Mouse (Mus musculus) telencephalon, adult 2 months (tissue): ENCODE measurements around the gene Dus2.
"Not testable (repeated sequence)": the region's sequence is repeated elsewhere in the genome, so short reads cannot be mapped to it uniquely, and the experiment has no call there.

Experiments used
- DNase-seq: peaks from one replicate; pipeline ENCODE4 v3.0.0-alpha.2; 2011; ENCODE audit warnings: low read depth, low spot score

Gene Dus2

GRCm38 (mm10) chr8:105988546-105988945 lies 2.6 kb upstream of the Dus2 start:
- DNase-seq, result no peak

GRCm38 (mm10) chr8:105991546-105991945 lies 409 bp downstream of the Dus2 start:
- no peak for DNase-seq

GRCm38 (mm10) chr8:105992499-105992898 lies 1.4 kb downstream of the Dus2 start:
- DNase-seq, result no peak

GRCm38 (mm10) chr8:105993226-105993625 lies 2.1 kb downstream of the Dus2 start:
- no peak for DNase-seq

GRCm38 (mm10) chr8:105996359-105996758 lies 5.2 kb downstream of the Dus2 start:
- DNase-seq, result no peak

GRCm38 (mm10) chr8:105998971-105999370 lies 7.8 kb downstream of the Dus2 start:
- DNase-seq, result no peak

- DNase-seq, result no peak
Measured at GRCm38 (mm10) chr8:106001908-106002307, 10.8 kb downstream of the Dus2 start.

- no peak for DNase-seq
Measured at GRCm38 (mm10) chr8:106004538-106005207, 13.5 kb downstream of the Dus2 start.

GRCm38 (mm10) chr8:106005875-106006274 lies 14.7 kb downstream of the Dus2 start, which contains the start of gene Dpep2nb:
Gene Dpep2nb, minus strand, starts transcription at chr8:106005975.
- DNase-seq, result no peak

- DNase-seq, result no peak
Measured at GRCm38 (mm10) chr8:106006413-106006812, 15.3 kb downstream of the Dus2 start.

GRCm38 (mm10) chr8:106007135-106007534 lies 16.0 kb downstream of the Dus2 start:
- DNase-seq, result no peak

GRCm38 (mm10) chr8:106007891-106008290 lies 16.8 kb downstream of the Dus2 start:
- not testable (repeated sequence) for DNase-seq

- DNase-seq, result peak; percentile 93
Measured at GRCm38 (mm10) chr8:106010748-106011642, 19.9 kb downstream of the Dus2 start.

- DNase-seq, result no peak
Measured at GRCm38 (mm10) chr8:106011643-106011986, 20.5 kb downstream of the Dus2 start, which contains the start of gene Ddx28. Gene Ddx28, minus strand, starts transcription at chr8:106011882.

- not testable (repeated sequence) for DNase-seq
Measured at GRCm38 (mm10) chr8:106012203-106012602, 21.1 kb downstream of the Dus2 start.

GRCm38 (mm10) chr8:106016284-106016683 lies 25.1 kb downstream of the Dus2 start:
- DNase-seq, result no peak

- no peak for DNase-seq
Measured at GRCm38 (mm10) chr8:106017130-106017529, 26.0 kb downstream of the Dus2 start.

GRCm38 (mm10) chr8:106018039-106018438 lies 26.9 kb downstream of the Dus2 start:
- no peak for DNase-seq

- DNase-seq, result peak; percentile 31
Measured at GRCm38 (mm10) chr8:106022483-106022882, 31.3 kb downstream of the Dus2 start.

- no peak for DNase-seq
Measured at GRCm38 (mm10) chr8:106038721-106039120, 47.6 kb downstream of the Dus2 start.

- no peak for DNase-seq
Measured at GRCm38 (mm10) chr8:106039605-106040004, 48.5 kb downstream of the Dus2 start.

GRCm38 (mm10) chr8:106040218-106040617 lies 49.1 kb downstream of the Dus2 start:
- no peak for DNase-seq

- no peak for DNase-seq
Measured at GRCm38 (mm10) chr8:106043055-106043454, 51.9 kb downstream of the Dus2 start.
